In genomic region chr11:77763673-77764340, GRCm38 (mm10) we compare ENCODE assay signal across 9 mouse cellular contexts. TPM values are rescaled to one million over a fixed set of nuclear protein-coding genes. Genes with fewer than 3 reads are reported as not detected.
DNase-seq lines count a peak whose midpoint lies in the region; ATAC-seq and TF ChIP-seq lines count a peak whose summit lies in the region.
"Had no signal": no experiment of that assay in that cellular context is flagged by ENCODE, and none has a peak within 500 bp of the region (broad histone marks: within the 10 kb centered on the region; RNA-seq: fewer than 3 reads in every experiment).

No protein-coding gene starts in this region.

- peak; percentile 71 for ATAC-seq in embryonic facial prominence, embryonic 12.5 days (ENCODE audit: insufficient number of reproducible peaks, insufficient read depth, low FRiP score, low TSS enrichment)
- ATAC-seq in monocyte, adult 5-6 weeks (replicated peaks; ENCODE audit: insufficient number of reproducible peaks, low FRiP score, low TSS enrichment, poor library complexity, severe bottlenecking), result no peak

- TF ChIP-seq POLR2A in CH12.LX (IDR thresholded peaks at IDR 0.05; ENCODE audit: low read depth, low read length), result no peak

- DNase-seq in CH12.LX (ENCODE audit: extremely low read depth) (no peak), R1 (ENCODE audit: low read depth, low spot score) (peak; percentile 75)
- peak; percentile 67 to 72 for DNase-seq in heart, postnatal 10 days
- DNase-seq in kidney, postnatal 4 days, result peak; percentile 75 to 84
- peak; percentile 88 for DNase-seq in lung, postnatal 25 days (ENCODE audit: low spot score)
- peak; percentile 58 for DNase-seq in right cerebral cortex, postnatal 25 days

- H3K27me3 ChIP-seq in CH12.LX (replicated peaks), result peaks cover 20% of the 10 kb centered on the region
- no peaks in the 10 kb centered on the region for H3K27me3 ChIP-seq in embryonic facial prominence, embryonic 12.5 days

- in situ Hi-C loops in CH12.LX (cut with MboI; ENCODE audit: low pct_ligation_motif_present, low pct_unique_long_range_greater_than_20kb, low sequenced_read_pairs), result no loop called here

- TF ChIP-seq EP300 in CH12.LX (IDR thresholded peaks at IDR 0.05; ENCODE audit: low read length), result no peak

- no peaks in the 10 kb centered on the region for H3K36me3 ChIP-seq in CH12.LX (replicated peaks in 1 of 2; ENCODE audit: control insufficient read depth in 1 of 2, insufficient read depth in 1 of 2, low read length in 1 of 2)
- no peaks in the 10 kb centered on the region for H3K36me3 ChIP-seq in embryonic facial prominence, embryonic 12.5 days

- intact Hi-C loops in heart, postnatal 10 days (cut with DNase I), result loop anchor here (1.0 to 2.0 kb wide), 3 partner anchors 27 to 51 kb away; no protein-coding TSS in a partner anchor

- peak overlapping the region; percentile 71 for H3K4me2 ChIP-seq in CH12.LX (ENCODE audit: insufficient read depth, low read depth, poor library complexity, severe bottlenecking)
- peak overlapping the region; percentile 94 for H3K4me2 ChIP-seq in embryonic facial prominence, embryonic 12.5 days (replicated peaks)

- H3K9ac ChIP-seq in CH12.LX (ENCODE audit: insufficient read depth, low read depth), result peak overlapping the region; percentile 69
- peak overlapping the region; percentile 96 for H3K9ac ChIP-seq in embryonic facial prominence, embryonic 12.5 days

- H3K4me1 ChIP-seq in CH12.LX (ENCODE audit: control insufficient read depth in 1 of 2, insufficient read depth in 2 of 2), result peaks cover 14 to 48% of the 10 kb centered on the region in 2 experiments
- H3K4me1 ChIP-seq in embryonic facial prominence, embryonic 12.5 days, result peaks cover 34% of the 10 kb centered on the region

- 4% methylated on average over 26 of the region's 26 CpGs for WGBS in embryonic facial prominence, embryonic 12.5 days

- TF ChIP-seq CTCF in CH12.LX (conservative IDR thresholded peaks at IDR 0.05 in 1 of 2, IDR thresholded peaks at IDR 0.05 in 1 of 2; ENCODE audit: low read depth in 2 of 2, low read length in 2 of 2), result no peak

- no peak for TF ChIP-seq RAD21 in CH12.LX (IDR thresholded peaks at IDR 0.05; ENCODE audit: low read depth, low read length)

- dilution Hi-C loops in CH12.LX (cut with MboI; ENCODE audit: extremely low pct_ligation_motif_present, extremely low pct_unique_long_range_greater_than_20kb, low sequenced_read_pairs), result no loop called here

- peak overlapping the region; percentile 50 to 75 (median 72) for H3K4me3 ChIP-seq in CH12.LX (replicated peaks in 1 of 3; ENCODE audit: low read depth in 2 of 3, low read length in 2 of 3, poor library complexity in 1 of 3)
- peak overlapping the region; percentile 93 for H3K4me3 ChIP-seq in embryonic facial prominence, embryonic 12.5 days

- H3K79me2 ChIP-seq in CH12.LX (replicated peaks; ENCODE audit: control insufficient read depth, extremely low read depth, insufficient read depth, poor library complexity, severe bottlenecking), result no peaks in the 10 kb centered on the region

- no peak overlapping the region for H3K27ac ChIP-seq in CH12.LX (ENCODE audit: insufficient read depth, low read depth)
- peak overlapping the region; percentile 87 for H3K27ac ChIP-seq in embryonic facial prominence, embryonic 12.5 days

- H3K9me3 ChIP-seq in CH12.LX (replicated peaks; ENCODE audit: low read length), result no peaks in the 10 kb centered on the region
- H3K9me3 ChIP-seq in embryonic facial prominence, embryonic 12.5 days, result no peaks in the 10 kb centered on the region

TF ChIP-seq in CH12.LX, 34 proteins besides CTCF, POLR2A, EP300 and RAD21:
- TF ChIP-seq MYC (IDR thresholded peaks at IDR 0.05; ENCODE audit: low read depth, low read length), result no peak
- no peak for TF ChIP-seq NRF1 (IDR thresholded peaks at IDR 0.05; ENCODE audit: low read depth, low read length)

RNA-seq across cellular contexts. Expression of gene Myo18a, which starts 0.8 kb away (rescaled TPM):
- total RNA-seq in CH12.LX (2012; rRNA removed) (15.4 and 16.8 TPM in 2 replicates), CH12.LX (2014; rRNA removed) (5.2 and 6.3 TPM in 2 replicates)
- polyA plus RNA-seq in CH12.LX (2012; ENCODE audit: insufficient read length, low read depth), result 24.8 and 29.5 TPM in 2 replicates
- polyA plus RNA-seq in embryonic facial prominence, embryonic 12.5 days (2016; fragmentation: Nextera tagmentation; extraction: Ambion mirVana), result 33.2 and 35.0 TPM in 2 replicates
- total RNA-seq in heart, postnatal 10 days (2021), result 100 to 1,000 TPM; 228 to 275 TPM
- total RNA-seq in monocyte, adult 5-6 weeks (2017), result 142 to 166 TPM (median 145 TPM) in 3 replicates

RNA-seq across cellular contexts. Expression of gene Gm10277, which starts 23.7 kb away (rescaled TPM):
- total RNA-seq in CH12.LX (2012; rRNA removed), result 0.08 TPM in 1 of 2 replicates, not detected in the other
- total RNA-seq in CH12.LX (2014; rRNA removed), result not detected in 2 replicates
- polyA plus RNA-seq in CH12.LX (2012; ENCODE audit: insufficient read length, low read depth), result 0.10 and 0.11 TPM in 2 replicates
- polyA plus RNA-seq in embryonic facial prominence, embryonic 12.5 days (2016; fragmentation: Nextera tagmentation; extraction: Ambion mirVana), result 1.4 and 2.6 TPM in 2 replicates
- not detected for total RNA-seq in heart, postnatal 10 days (2021)
- 0.68 to 1.2 TPM in 2 of 3 replicates, not detected in the other for total RNA-seq in monocyte, adult 5-6 weeks (2017)
- total RNA-seq: layer of hippocampus, postnatal 36 days had no signal

RNA-seq across cellular contexts. Expression of gene Cryba1, which starts 38.7 kb away (rescaled TPM):
- total RNA-seq in CH12.LX (2012; rRNA removed) (not detected in 2 replicates), CH12.LX (2014; rRNA removed) (not detected in 2 replicates)
- polyA plus RNA-seq in CH12.LX (2012; ENCODE audit: insufficient read length, low read depth), result not detected in 2 replicates
- 67.0 and 159 TPM in 2 replicates for polyA plus RNA-seq in embryonic facial prominence, embryonic 12.5 days (2016; fragmentation: Nextera tagmentation; extraction: Ambion mirVana)
- not detected for total RNA-seq in heart, postnatal 10 days (2021)
- total RNA-seq in monocyte, adult 5-6 weeks (2017), result not detected in 3 replicates
- total RNA-seq: layer of hippocampus, postnatal 36 days had no signal
